Mouse (Mus musculus): Measurements from ENCODE around the gene Olfr398.

Gene Olfr398

GRCm38 (mm10) chr11:73990307-73990706 is at the start of gene Olfr398:
Gene Olfr398 (minus strand): TSS chr11:73990407.
- DNase-seq = no peak

GRCm38 (mm10) chr11:73993115-73993514 is 2.9 kb upstream of the Olfr398 start:
- DNase-seq = no peak

GRCm38 (mm10) chr11:73960517-73960916 is 29.7 kb downstream of the Olfr398 start, which contains the start of gene Olfr397:
Gene Olfr397 (plus strand): TSS chr11:73960817.
- DNase-seq = no peak

GRCm38 (mm10) chr11:73936377-73936776 is 53.8 kb downstream of the Olfr398 start, which contains the start of gene Olfr23:
Gene Olfr23 (plus strand): TSS chr11:73936677.
- DNase-seq = no peak
